Mouse (Mus musculus) kidney, embryonic 14.5 days (tissue): ENCODE results near the gene Abtb2. TPM values are rescaled to one million over a fixed set of nuclear protein-coding genes. Genes with fewer than 3 reads are reported as not detected.
A peak's percentile ranks its signal among the peaks of the same experiment; 100 is the strongest.

Experiments
- ATAC-seq: fragments of 200-750 bp; cut with Nextera tagmentation; 2 replicates; pipeline ENCODE4 v1.8.0; 2017; ENCODE audit warnings: moderate number of reproducible peaks, mild to moderate bottlenecking, moderate TSS enrichment, moderate library complexity; ENCODE audit not compliant: low FRiP score, low TSS enrichment
- H3K27ac ChIP-seq: fragments of 300-500 bp; sonication (generic); 2 replicates; pipeline ENCODE4 v1.5.1; 2014; ENCODE audit warnings: low read depth, mild to moderate bottlenecking, low read length, moderate library complexity, mixed read lengths
- H3K27me3 ChIP-seq: fragments of 300-500 bp; sonication (generic); 2 replicates; pipeline ENCODE4 v1.6.1; 2014; ENCODE audit warnings: mild to moderate bottlenecking, low read length; ENCODE audit not compliant: control insufficient read depth, insufficient read depth
- H3K36me3 ChIP-seq: fragments of 300-500 bp; sonication (generic); 2 replicates; pipeline ENCODE4 v1.6.1; 2014; ENCODE audit warnings: low read length, mixed read lengths; ENCODE audit not compliant: control insufficient read depth, insufficient read depth
- H3K4me1 ChIP-seq: fragments of 300-500 bp; sonication (generic); 2 replicates; pipeline ENCODE4 v1.6.1; 2014; ENCODE audit warnings: low read length, mixed read lengths; ENCODE audit not compliant: control insufficient read depth, insufficient read depth
- H3K4me2 ChIP-seq: fragments of 300-500 bp; sonication (generic); replicated peaks from 2 replicates; pipeline ENCODE4 v1.6.1; 2014; ENCODE audit warnings: low read depth, mild to moderate bottlenecking, low read length
- H3K4me3 ChIP-seq: fragments of 300-500 bp; sonication (generic); 2 replicates; pipeline ENCODE4 v1.5.1; 2014; ENCODE audit warnings: mild to moderate bottlenecking, low read length
- H3K9ac ChIP-seq: fragments of 300-500 bp; sonication (generic); 2 replicates; pipeline ENCODE4 v1.6.1; 2014; ENCODE audit warnings: low read depth, mild to moderate bottlenecking, low read length, moderate library complexity
- H3K9me3 ChIP-seq: fragments of 300-500 bp; sonication (generic); 2 replicates; pipeline ENCODE4 v1.6.1; 2016; ENCODE audit warnings: low read length; ENCODE audit not compliant: control insufficient read depth
- WGBS: fragments of 180-500 bp; shearing (Covaris S2); extraction: QIAGEN DNeasy Blood & Tissue Kit; methylation state at CpG from one replicate; pipeline ENCODE4 v1.1.7; 2014; 5-methylcytosine and 5-hydroxymethylcytosine counted together
- polyA plus RNA-seq: library from polyadenylated mRNA; unstranded; fragments of >200 nt; fragmentation: Nextera tagmentation; extraction: Ambion mirVana; gene quantifications from 2 replicates; pipeline ENCODE4 v1.2.1, GENCODE M21; 2014

Gene Abtb2
- polyA plus RNA-seq, 1 experiment from 2014 or later = 7.6 TPM

GRCm38 (mm10) chr2:103690828-103691227 is 124.7 kb downstream of the Abtb2 start:
- no peak overlapping the region for H3K27ac ChIP-seq
- no peaks in the 10 kb centered on the region for H3K27me3 ChIP-seq
- 51% methylated on average over 5 of the region's 5 CpGs for WGBS
- H3K4me2 ChIP-seq = no peak overlapping the region
- H3K4me1 ChIP-seq = no peaks in the 10 kb centered on the region
- no peaks in the 10 kb centered on the region for H3K36me3 ChIP-seq
- H3K9me3 ChIP-seq = no peaks in the 10 kb centered on the region
- no peak overlapping the region for H3K9ac ChIP-seq
- no peak for ATAC-seq
- H3K4me3 ChIP-seq = no peak overlapping the region

DNA sequence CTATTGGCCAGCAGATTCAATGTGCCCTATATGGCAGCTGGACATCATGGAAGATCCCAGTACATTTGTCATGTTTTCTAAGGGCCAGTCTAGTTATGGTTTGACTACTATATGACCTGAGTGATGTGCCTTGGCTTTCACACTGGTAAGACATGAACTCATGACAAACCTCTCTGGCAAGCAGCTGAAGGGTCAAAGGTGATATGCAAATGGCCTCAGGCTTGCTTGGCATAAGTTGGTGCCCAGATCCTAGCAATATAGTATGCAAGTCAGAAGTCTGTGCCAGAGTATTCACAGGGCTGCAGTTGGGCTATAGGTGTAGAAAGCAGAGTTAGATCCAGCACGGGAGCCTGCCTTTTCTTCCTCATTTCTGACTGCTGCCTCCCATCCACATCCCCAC is 125.2 kb downstream of the Abtb2 start:
- Histone ChIP-seq H3K4me1 (no peaks in the 10 kb centered on the region), H3K4me3 (no peak overlapping the region), H3K36me3 (no peaks in the 10 kb centered on the region), H3K4me2 (no peak overlapping the region), H3K27ac (no peak overlapping the region), H3K9me3 (no peaks in the 10 kb centered on the region), H3K27me3 (no peaks in the 10 kb centered on the region), H3K9ac (no peak overlapping the region)
- no peak for ATAC-seq
- WGBS = 94% methylated on average over 1 of the region's 1 CpGs

DNA sequence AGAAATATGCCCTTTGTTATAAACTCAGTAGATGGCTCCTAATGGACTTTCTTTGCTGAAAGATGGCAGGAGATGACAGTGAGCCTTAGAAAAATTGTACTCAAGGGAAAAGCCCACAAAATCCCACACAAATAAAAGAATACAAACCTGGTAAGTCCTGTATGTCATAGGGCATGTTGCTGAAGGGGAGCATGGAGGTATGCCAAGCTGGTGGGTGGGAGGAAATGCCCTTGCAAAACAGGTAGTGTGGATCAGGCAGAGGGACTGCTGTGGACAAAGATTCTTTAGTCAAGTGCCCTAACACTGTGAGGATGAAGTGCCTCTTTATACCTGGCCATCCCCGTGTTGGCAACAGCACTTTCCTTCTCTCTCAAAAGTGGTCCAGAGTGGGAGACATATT is 126.7 kb downstream of the Abtb2 start:
- Histone ChIP-seq H3K4me3 (no peak overlapping the region), H3K9me3 (no peaks in the 10 kb centered on the region), H3K27me3 (no peaks in the 10 kb centered on the region), H3K4me1 (no peaks in the 10 kb centered on the region), H3K9ac (no peak overlapping the region), H3K4me2 (no peak overlapping the region), H3K36me3 (no peaks in the 10 kb centered on the region), H3K27ac (no peak overlapping the region)
- no peak for ATAC-seq
- WGBS = 83% methylated on average over 1 of the region's 1 CpGs

GRCm38 (mm10) chr2:103694777-103695563 is 128.9 kb downstream of the Abtb2 start:
- Histone ChIP-seq H3K4me3 (no peak overlapping the region), H3K9ac (no peak overlapping the region), H3K36me3 (no peaks in the 10 kb centered on the region), H3K9me3 (no peaks in the 10 kb centered on the region), H3K4me1 (no peaks in the 10 kb centered on the region), H3K27me3 (no peaks in the 10 kb centered on the region), H3K27ac (no peak overlapping the region), H3K4me2 (no peak overlapping the region)
- WGBS = 80% methylated on average over 4 of the region's 4 CpGs
- no peak for ATAC-seq

- no peaks in the 10 kb centered on the region for H3K9me3 ChIP-seq
- no peak for ATAC-seq
- H3K4me3 ChIP-seq = no peak overlapping the region
- WGBS = 60% methylated on average over 3 of the region's 3 CpGs
- H3K27ac ChIP-seq = no peak overlapping the region
- H3K27me3 ChIP-seq = no peaks in the 10 kb centered on the region
- H3K4me2 ChIP-seq = no peak overlapping the region
- H3K36me3 ChIP-seq = no peaks in the 10 kb centered on the region
- no peak overlapping the region for H3K9ac ChIP-seq
- no peaks in the 10 kb centered on the region for H3K4me1 ChIP-seq
Observed at GRCm38 (mm10) chr2:103696177-103696576, 130.1 kb downstream of the Abtb2 start.

DNA sequence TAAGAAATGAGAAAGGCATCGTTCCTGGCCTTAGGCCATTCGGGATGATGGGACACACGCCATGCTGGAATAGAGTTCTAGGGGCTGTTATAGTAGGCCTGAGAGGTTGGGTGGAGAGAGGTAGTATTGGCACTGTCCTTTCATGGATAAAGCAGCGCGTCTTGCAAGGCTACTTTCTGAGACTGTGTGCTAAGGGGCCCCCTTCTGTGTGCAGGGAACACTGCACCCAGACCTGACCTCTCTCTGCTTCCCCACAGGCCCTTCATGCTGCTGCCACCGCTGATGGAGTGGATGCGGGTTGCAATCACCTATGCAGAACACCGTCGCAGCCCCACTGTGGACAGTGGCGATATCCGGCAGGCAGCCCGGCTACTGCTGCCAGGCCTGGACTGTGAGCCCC is 134.4 kb downstream of the Abtb2 start:
- peak; percentile 55; the same call in 1 of the 2 replicates for ATAC-seq
- no peak overlapping the region for H3K4me3 ChIP-seq
- WGBS = 87% methylated on average over 12 of the region's 12 CpGs
- no peak overlapping the region for H3K27ac ChIP-seq
- H3K9ac ChIP-seq = no peak overlapping the region
- no peaks in the 10 kb centered on the region for H3K9me3 ChIP-seq
- H3K4me1 ChIP-seq = no peaks in the 10 kb centered on the region
- H3K4me2 ChIP-seq = no peak overlapping the region
- H3K36me3 ChIP-seq = 0 out of 2 replicates have a peak, but pooled peaks cover 3% of the 10 kb centered on the region
- H3K27me3 ChIP-seq = no peaks in the 10 kb centered on the region

GRCm38 (mm10) chr2:103703336-103703735 is 137.2 kb downstream of the Abtb2 start:
- no peak for ATAC-seq
- Histone ChIP-seq H3K9ac (no peak overlapping the region), H3K27ac (no peak overlapping the region), H3K27me3 (no peaks in the 10 kb centered on the region), H3K4me3 (no peak overlapping the region), H3K4me1 (peaks cover 5% of the 10 kb centered on the region; the same call in 1 of the 2 replicates), H3K9me3 (no peaks in the 10 kb centered on the region), H3K36me3 (peaks cover 3% of the 10 kb centered on the region; the same call in 1 of the 2 replicates), H3K4me2 (no peak overlapping the region)
- 72% methylated on average over 10 of the region's 10 CpGs for WGBS

GRCm38 (mm10) chr2:103703865-103704264 is 137.8 kb downstream of the Abtb2 start:
- Histone ChIP-seq H3K4me1 (peaks cover 5% of the 10 kb centered on the region; the same call in 1 of the 2 replicates), H3K4me3 (no peak overlapping the region), H3K9me3 (no peaks in the 10 kb centered on the region), H3K9ac (no peak overlapping the region), H3K27me3 (no peaks in the 10 kb centered on the region), H3K27ac (no peak overlapping the region), H3K36me3 (peaks cover 3% of the 10 kb centered on the region; the same call in 1 of the 2 replicates), H3K4me2 (no peak overlapping the region)
- 69% methylated on average over 4 of the region's 4 CpGs for WGBS
- no peak for ATAC-seq

DNA sequence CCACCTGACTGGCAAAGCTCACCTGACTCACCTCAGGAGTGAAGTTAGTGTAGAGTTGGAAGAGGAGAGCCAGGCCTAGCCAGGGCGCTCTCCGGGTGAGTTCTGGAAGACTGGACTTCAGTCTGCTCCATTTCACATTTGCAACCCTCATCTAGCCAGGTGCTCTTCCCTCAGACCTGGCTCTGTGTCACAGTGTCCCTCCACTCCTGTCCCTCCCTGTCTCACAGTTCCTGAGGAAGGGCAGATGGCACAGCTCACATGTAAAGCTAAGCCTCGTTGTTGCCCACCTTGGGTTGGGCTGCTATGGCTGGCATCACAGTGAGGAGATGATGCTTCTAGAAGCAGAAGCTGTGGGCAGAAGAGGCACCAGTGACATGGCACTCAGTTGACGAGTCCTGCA is 139.7 kb downstream of the Abtb2 start:
- no peak overlapping the region for H3K9ac ChIP-seq
- no peaks in the 10 kb centered on the region for H3K27me3 ChIP-seq

More for the DNA sequence above, 139.7 kb downstream of the Abtb2 start:
- Histone ChIP-seq H3K4me3 (no peak overlapping the region), H3K36me3 (peaks cover 7% of the 10 kb centered on the region; the same call in 1 of the 2 replicates), H3K4me2 (no peak overlapping the region), H3K27ac (no peak overlapping the region), H3K4me1 (peaks cover 5% of the 10 kb centered on the region; the same call in 1 of the 2 replicates), H3K9me3 (no peaks in the 10 kb centered on the region)
- ATAC-seq = no peak; the same call in 1 of the 2 replicates
- 82% methylated on average over 4 of the region's 4 CpGs for WGBS
